Mouse (Mus musculus): Measurements from ENCODE around the gene Mark3.
"Not testable (repeated sequence)": the region's sequence is repeated elsewhere in the genome, so short reads cannot be mapped to it uniquely, and the experiment has no call there.

Mark3 gene

GRCm38 (mm10) chr12:111574074-111574886, at the start of gene Mark3:
Gene Mark3, plus strand, starts transcription at chr12:111574523.
- DNase-seq (ENCODE audit: extremely low spot score) = peak; percentile 93

GRCm38 (mm10) chr12:111524883-111525282, 49.4 kb upstream of the Mark3 start:
- no peak for DNase-seq (ENCODE audit: extremely low spot score)

- no peak for DNase-seq (ENCODE audit: extremely low spot score)
Measured at GRCm38 (mm10) chr12:111527643-111528281, 46.6 kb upstream of the Mark3 start.

- no peak for DNase-seq (ENCODE audit: extremely low spot score)
Measured at GRCm38 (mm10) chr12:111529192-111529591, 45.1 kb upstream of the Mark3 start.

- DNase-seq (ENCODE audit: extremely low spot score) = no peak
Measured at GRCm38 (mm10) chr12:111533096-111533794, 41.1 kb upstream of the Mark3 start.

- DNase-seq (ENCODE audit: extremely low spot score) = no peak
Measured at GRCm38 (mm10) chr12:111535281-111535680, 39.0 kb upstream of the Mark3 start.

GRCm38 (mm10) chr12:111535762-111536161, 38.6 kb upstream of the Mark3 start:
- no peak for DNase-seq (ENCODE audit: extremely low spot score)

GRCm38 (mm10) chr12:111536746-111537145, 37.6 kb upstream of the Mark3 start:
- DNase-seq (ENCODE audit: extremely low spot score) = no peak

GRCm38 (mm10) chr12:111537341-111537740, 37.0 kb upstream of the Mark3 start:
- no peak for DNase-seq (ENCODE audit: extremely low spot score)

GRCm38 (mm10) chr12:111537796-111538291, 36.5 kb upstream of the Mark3 start, which contains the start of gene Eif5:
Gene Eif5, plus strand, starts transcription at chr12:111538016.
- DNase-seq (ENCODE audit: extremely low spot score) = peak; percentile 100

- DNase-seq (ENCODE audit: extremely low spot score) = peak; percentile 73
Measured at GRCm38 (mm10) chr12:111538292-111539040, 35.9 kb upstream of the Mark3 start.

GRCm38 (mm10) chr12:111539041-111539345, 35.3 kb upstream of the Mark3 start:
- DNase-seq (ENCODE audit: extremely low spot score) = no peak

- DNase-seq (ENCODE audit: extremely low spot score) = no peak
Measured at GRCm38 (mm10) chr12:111547070-111547469, 27.3 kb upstream of the Mark3 start.

GRCm38 (mm10) chr12:111548555-111549289, 25.6 kb upstream of the Mark3 start:
- no peak for DNase-seq (ENCODE audit: extremely low spot score)

GRCm38 (mm10) chr12:111550679-111551078, 23.6 kb upstream of the Mark3 start:
- DNase-seq (ENCODE audit: extremely low spot score) = no peak

- DNase-seq (ENCODE audit: extremely low spot score) = no peak
Measured at GRCm38 (mm10) chr12:111552342-111552741, 22.0 kb upstream of the Mark3 start.

GRCm38 (mm10) chr12:111555357-111555756, 19.0 kb upstream of the Mark3 start:
- DNase-seq (ENCODE audit: extremely low spot score) = no peak

GRCm38 (mm10) chr12:111555893-111556292, 18.4 kb upstream of the Mark3 start:
- DNase-seq (ENCODE audit: extremely low spot score) = not testable (repeated sequence)

GRCm38 (mm10) chr12:111557538-111557937, 16.8 kb upstream of the Mark3 start:
- no peak for DNase-seq (ENCODE audit: extremely low spot score)

GRCm38 (mm10) chr12:111558655-111559054, 15.7 kb upstream of the Mark3 start:
- no peak for DNase-seq (ENCODE audit: extremely low spot score)

- DNase-seq (ENCODE audit: extremely low spot score) = no peak
Measured at GRCm38 (mm10) chr12:111559647-111560258, 14.6 kb upstream of the Mark3 start.

Measured in embryo, embryonic 9.5 days (tissue).